Mouse (Mus musculus): ENCODE data around the gene Rgs13.
"Not testable (repeated sequence)": the region's sequence is repeated elsewhere in the genome, so short reads cannot be mapped to it uniquely, and the experiment has no call there.

The Rgs13 gene

DNA sequence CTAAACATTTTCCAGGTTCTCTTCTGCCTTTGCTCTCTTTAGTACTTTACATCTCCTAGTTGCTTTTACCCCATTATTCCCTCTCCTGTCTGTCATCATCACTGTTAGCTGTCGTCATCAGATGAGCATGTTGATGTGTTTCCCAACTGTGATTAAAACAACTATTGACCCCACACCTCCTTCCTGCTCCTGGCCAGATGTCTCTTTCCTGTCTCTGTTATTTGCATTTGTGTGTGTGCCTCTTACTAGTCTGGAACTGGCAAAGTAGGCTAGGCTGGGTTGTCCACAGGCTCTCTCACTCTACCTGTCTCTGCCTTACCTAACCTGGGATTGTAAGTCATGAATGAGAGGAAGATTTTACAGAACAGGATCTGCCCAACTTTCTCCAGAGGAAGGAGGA, 24.6 kb downstream of the Rgs13 start:
- in situ Hi-C loops (cut with MboI): no loop called here

DNA sequence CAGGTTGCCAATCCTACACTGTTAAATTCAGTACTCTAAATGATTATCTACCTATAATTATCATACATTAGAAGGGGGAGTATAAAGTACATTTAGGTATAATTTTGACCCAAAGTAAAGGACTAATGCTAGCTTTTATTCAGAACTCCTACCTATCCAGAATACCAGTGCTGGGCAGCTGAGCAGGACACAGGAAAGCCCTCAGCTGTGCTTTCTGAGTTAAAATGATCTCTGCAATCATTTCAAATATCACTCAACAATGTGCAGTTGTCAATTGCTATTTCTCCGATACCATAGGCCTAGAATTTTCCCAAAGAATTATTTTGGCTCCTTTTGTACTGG, 25.0 kb downstream of the Rgs13 start:
- in situ Hi-C loops (cut with MboI): no loop called here

DNA sequence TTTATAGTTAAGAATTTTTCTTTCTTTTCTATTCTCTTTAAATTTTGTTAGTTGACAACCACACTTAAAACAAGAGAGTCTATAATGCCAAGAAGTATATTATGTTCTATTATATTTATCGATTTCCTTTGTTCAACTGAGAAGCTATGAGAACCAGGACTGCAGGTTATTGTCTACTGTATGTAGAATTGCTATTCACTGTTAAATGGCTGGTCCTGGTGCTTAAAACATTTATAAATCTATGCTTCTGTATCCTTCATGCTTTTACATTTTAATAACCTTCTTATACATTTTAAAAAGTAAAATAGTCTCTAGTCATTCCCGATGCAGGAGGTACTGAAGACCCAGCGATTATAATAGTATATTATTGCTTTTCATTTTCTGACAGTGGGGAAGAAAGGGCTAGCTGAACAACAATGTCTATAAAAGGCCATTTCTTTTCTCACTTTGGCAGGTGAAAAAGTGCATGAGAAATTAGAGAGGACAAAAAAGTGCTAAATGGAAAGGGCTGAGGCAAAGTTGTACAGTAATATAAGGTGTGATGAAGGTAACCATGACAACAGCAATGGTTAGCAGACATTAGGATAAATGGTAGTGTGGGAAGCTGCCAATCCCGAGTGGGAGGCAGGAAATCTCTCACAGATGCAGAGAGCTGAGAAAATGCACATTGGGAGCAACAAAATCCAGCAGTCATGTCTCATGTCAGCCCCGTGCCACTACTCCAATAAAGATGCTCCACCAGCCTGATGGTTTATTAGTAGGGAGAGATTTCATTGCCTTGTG, 25.6 kb downstream of the Rgs13 start:
- in situ Hi-C loops (cut with MboI): no loop called here

GRCm38 (mm10) chr1:144149997-144150396, 27.2 kb downstream of the Rgs13 start:
- in situ Hi-C loops (cut with MboI): no loop called here

DNA sequence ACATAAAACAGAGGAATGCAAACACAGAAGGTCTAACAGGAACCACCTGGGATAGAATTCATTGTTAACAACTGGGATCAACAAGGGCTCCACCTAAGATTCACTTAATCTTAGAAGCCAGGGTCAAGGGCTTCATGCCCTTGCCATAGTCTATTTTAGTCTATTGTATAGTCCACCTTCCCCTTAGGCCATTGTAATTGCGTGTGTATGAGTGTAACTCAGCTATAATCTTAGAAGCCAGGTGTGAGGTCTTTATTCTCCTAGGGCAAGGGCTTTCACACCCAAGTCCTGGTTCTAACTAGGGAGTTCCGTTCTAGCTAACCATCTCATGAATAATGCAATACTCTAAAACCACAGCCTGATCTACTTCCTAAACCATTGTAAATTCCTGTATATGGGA, 35.8 kb downstream of the Rgs13 start:
- in situ Hi-C loops (cut with MboI): not testable (repeated sequence)

- in situ Hi-C loops (cut with MboI): no loop called here
Observed at GRCm38 (mm10) chr1:144139847-144140246, 37.3 kb downstream of the Rgs13 start.

DNA sequence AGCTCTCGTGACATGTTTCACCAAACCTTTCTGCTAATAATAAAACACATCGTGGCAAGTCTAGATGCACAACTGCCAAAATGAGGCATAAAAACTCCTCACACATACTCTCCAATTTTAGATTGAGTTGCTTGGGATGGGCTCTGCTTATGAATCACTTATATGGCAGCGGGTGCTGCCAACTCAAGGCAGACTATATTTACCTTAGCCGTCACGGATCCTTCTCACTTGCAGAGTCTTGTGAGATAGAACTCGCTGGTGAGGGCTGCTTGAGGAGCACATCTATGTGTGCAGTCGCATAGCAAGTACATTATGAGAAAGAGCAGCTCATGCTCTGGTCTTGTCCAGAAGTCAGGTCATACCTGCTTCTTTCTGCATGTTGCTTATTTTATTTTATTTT, 49.2 kb downstream of the Rgs13 start:
- in situ Hi-C loops (cut with MboI): no loop called here

GRCm38 (mm10) chr1:144120042-144120441, 57.1 kb downstream of the Rgs13 start:
- in situ Hi-C loops (cut with MboI): no loop called here

DNA sequence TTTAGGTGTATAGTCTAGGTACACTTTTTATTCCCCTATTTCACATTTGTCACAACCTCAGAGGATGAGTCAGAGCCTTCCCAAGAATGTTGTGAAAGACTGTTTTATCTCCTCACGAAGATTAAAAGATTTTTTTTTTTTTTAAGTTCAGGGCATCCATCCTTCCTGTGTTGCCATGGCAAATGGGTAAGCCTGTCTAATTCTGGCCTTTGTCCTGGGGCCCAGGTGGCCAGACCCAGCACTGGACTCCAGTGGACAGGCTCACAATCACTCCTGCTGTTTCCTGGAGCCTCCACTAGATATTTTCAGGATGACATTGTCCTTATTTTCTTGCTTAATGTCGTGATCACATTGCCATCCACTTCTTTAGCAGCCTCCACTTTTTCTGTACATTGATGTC, 57.7 kb downstream of the Rgs13 start:
- in situ Hi-C loops (cut with MboI): no loop called here

- in situ Hi-C loops (cut with MboI): no loop called here
Observed at GRCm38 (mm10) chr1:144115848-144116727, 61.1 kb downstream of the Rgs13 start.

GRCm38 (mm10) chr1:144113438-144114074, 63.6 kb downstream of the Rgs13 start:
- in situ Hi-C loops (cut with MboI): no loop called here

GRCm38 (mm10) chr1:144112946-144113345, 64.2 kb downstream of the Rgs13 start:
- in situ Hi-C loops (cut with MboI): no loop called here

DNA sequence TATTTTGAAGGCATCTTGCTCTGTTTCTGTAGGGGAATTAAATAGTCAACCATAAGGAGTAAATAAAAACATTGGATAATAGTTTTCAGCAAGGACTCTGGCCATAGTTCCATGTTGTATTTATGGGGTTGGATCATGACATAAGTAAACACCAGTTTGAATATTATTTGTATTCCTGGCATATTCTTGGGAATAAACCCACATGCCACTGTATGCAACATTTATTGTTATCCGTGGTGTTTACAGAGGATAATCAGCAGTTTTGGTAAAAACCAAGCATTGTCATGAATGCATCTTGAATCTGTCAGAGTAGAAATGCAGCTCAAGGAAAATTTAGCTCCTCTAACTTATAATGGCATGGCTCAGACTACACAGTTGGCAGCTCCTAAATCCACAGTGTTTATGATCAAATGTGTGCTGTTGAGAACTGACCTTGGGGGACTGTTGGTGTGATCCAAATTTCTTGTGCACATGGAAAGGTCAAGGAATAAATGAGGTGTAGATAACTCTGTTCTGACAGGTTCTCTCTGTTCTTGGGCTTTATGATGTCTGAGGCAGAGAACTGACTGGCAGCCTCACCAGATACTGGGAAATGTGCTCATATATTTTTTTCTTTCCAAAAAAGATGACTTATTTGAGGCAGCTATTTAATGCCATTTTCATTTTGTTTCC, 78.4 kb downstream of the Rgs13 start:
- in situ Hi-C loops (cut with MboI): no loop called here

DNA sequence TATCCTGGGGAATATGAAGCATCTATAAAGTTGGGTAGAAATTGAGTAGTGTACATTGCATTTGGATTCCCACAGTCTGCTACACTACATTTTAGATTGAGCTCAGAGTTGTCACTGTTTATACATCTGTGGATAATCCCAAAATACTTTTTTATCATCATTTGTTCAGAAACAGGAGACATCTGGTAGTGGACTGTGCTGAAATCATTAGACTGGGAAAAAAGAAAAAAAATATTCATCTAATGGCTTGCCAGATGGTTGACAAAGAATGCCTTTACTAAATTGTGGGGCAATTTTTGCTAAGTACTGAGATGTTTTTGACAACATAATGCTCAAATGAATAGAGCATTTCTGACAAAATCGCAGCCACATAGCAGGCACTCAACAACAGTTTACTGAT, 86.8 kb downstream of the Rgs13 start:
- in situ Hi-C loops (cut with MboI): no loop called here

All from mature B cell (primary cell).